15 mouse cellular contexts compared by ENCODE assay signal in genomic region chr9:90871636-90872035, GRCm38 (mm10).
"Had no signal": no experiment of that assay in that cellular context is flagged by ENCODE, and none has a peak within 500 bp of the region (broad histone marks: within the 10 kb centered on the region; RNA-seq: fewer than 3 reads in every experiment).

No protein-coding gene starts in this region.

- H3K9ac ChIP-seq: liver, embryonic 14.5 days; lung, embryonic 15.5 days; midbrain, embryonic 13.5 days; midbrain, embryonic 15.5 days; neural tube, embryonic 12.5 days had no signal

- H3K9me3 ChIP-seq: lung, embryonic 15.5 days; megakaryocyte, embryonic 14.5 days; midbrain, embryonic 13.5 days; midbrain, embryonic 15.5 days; neural tube, embryonic 12.5 days had no signal

- DNase-seq: lung, adult 2 months; lung, postnatal 14 days; lung, postnatal 36 days; right cerebral cortex, postnatal 14 days; thymus, adult 18-20 months; thymus, postnatal 14 days; thymus, postnatal 4 days had no signal

- H3K36me3 ChIP-seq: lung, embryonic 15.5 days; midbrain, embryonic 13.5 days; midbrain, embryonic 15.5 days; neural tube, embryonic 12.5 days had no signal

- H3K27ac ChIP-seq: liver, embryonic 14.5 days; lung, embryonic 15.5 days; macrophage; midbrain, embryonic 13.5 days; midbrain, embryonic 15.5 days; neural tube, embryonic 12.5 days had no signal

- ATAC-seq: lung, postnatal 0 days; midbrain, embryonic 13.5 days; midbrain, embryonic 15.5 days had no signal

- H3K27me3 ChIP-seq: lung, embryonic 15.5 days; megakaryocyte, embryonic 14.5 days; midbrain, embryonic 13.5 days; midbrain, embryonic 15.5 days; neural tube, embryonic 12.5 days had no signal

- H3K4me2 ChIP-seq: lung, embryonic 15.5 days; midbrain, embryonic 13.5 days; midbrain, embryonic 15.5 days; neural tube, embryonic 12.5 days had no signal

- H3K4me1 ChIP-seq: lung, embryonic 15.5 days; megakaryocyte, embryonic 14.5 days; midbrain, embryonic 13.5 days; midbrain, embryonic 15.5 days; neural tube, embryonic 12.5 days had no signal

- H3K4me3 ChIP-seq: lung, embryonic 15.5 days; megakaryocyte, embryonic 14.5 days; midbrain, embryonic 13.5 days; midbrain, embryonic 15.5 days; neural tube, embryonic 12.5 days had no signal
